Mouse (Mus musculus) bone marrow, adult 2 months (tissue): ENCODE data around the gene Tcf3.

ENCODE experiments used
- CTCF ChIP-seq: fragments of 200-500 bp; IDR thresholded peaks from 2 replicates; pipeline ENCODE4 v1.5.1; 2011; ENCODE audit warnings: low read length, control low read depth; ENCODE audit not compliant: control insufficient read depth, insufficient read depth
- POLR2A ChIP-seq: fragments of 200-500 bp; IDR thresholded peaks from 2 replicates; pipeline ENCODE4 v1.6.1; 2011; ENCODE audit warnings: low read depth, mild to moderate bottlenecking, control low read depth, low read length, borderline replicate concordance; ENCODE audit not compliant: control insufficient read depth

DNA sequence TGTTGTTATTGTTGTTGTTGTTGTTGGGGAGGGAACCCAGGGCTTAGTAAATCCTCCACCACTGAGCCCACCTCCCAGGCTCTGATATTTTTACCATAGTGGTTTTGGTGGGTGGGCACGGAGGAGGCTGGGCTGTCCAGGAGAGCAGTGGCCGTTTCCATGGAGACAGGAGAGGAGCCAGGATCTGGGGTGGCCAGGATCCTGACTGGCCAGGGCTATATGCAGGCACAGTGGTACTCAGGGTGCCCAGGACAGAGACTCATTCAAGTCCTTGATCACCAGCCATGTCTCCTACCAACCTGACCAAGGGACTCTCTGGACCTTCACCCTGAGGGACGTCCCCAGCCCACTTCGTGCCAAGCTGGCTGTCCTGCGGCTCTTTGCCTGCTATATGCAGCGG lies 69.7 kb downstream of the Tcf3 start:
- TF ChIP-seq POLR2A, result no peak
- TF ChIP-seq CTCF, result no peak
